Mouse (Mus musculus): ENCODE data around the gene 5430402E10Rik. TPM values are rescaled to one million over a fixed set of nuclear protein-coding genes. Genes with fewer than 3 reads are reported as not detected.
"Not testable (repeated sequence)": the region's sequence is repeated elsewhere in the genome, so short reads cannot be mapped to it uniquely, and the experiment has no call there.

Gene 5430402E10Rik
- not detected for total RNA-seq (2022)

DNA sequence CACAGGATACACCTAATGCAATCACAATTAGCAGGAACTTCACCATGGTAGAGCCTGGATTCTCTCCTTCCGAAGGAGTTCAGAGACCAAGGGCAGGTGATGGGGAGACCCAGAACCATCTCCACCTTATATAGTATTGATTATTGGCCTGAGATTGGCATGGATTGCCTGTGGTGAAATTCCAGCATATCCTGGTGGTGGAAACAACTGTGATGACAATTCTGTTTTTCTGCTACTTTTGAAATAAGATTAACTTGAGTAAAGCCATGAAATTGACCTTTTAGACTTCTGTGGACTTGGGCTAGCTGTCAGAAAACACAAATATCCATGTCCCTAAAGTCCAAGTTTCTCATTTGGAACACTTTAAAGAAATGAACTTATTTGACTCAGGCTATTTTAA is at the start of gene 5430402E10Rik:
5430402E10Rik (minus strand) TSS at position 101 of the 400 bp plus-strand sequence.
- not testable (repeated sequence) for DNase-seq

DNA sequence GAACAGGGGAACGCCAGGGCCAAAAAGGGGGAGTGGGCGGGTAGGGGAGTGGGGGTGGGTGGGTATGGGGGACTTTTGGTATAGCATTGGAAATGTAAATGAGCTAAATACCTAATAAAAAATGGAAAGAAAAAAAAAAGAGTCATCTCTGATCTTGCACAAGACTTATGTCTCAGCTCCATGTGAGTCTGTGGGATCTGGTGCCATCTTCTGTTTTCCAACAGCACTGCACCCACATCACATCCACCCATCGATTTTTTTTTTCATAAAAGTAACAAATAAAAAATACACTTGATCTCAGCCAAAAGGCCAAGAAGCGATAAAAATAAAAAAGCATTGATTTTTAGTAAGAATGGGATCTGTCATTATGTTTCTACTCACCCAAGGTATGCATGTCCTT is 44.8 kb downstream of the 5430402E10Rik start:
- not testable (repeated sequence) for DNase-seq

Other genes starting within 250 kb of the 5430402E10Rik start
- gene Prkx, start 128.8 kb downstream of the 5430402E10Rik start, total RNA-seq (2022) = 10 to 100 TPM; 13.2 to 16.5 (median 15.5) TPM
- not detected for gene Pbsn, start 71.4 kb downstream of the 5430402E10Rik start, total RNA-seq (2022)
- not detected for gene Gm14744, start 60.3 kb downstream of the 5430402E10Rik start, total RNA-seq (2022)
- gene Obp1a, start 166.3 kb upstream of the 5430402E10Rik start, total RNA-seq (2022) = not detected
- gene Gm5938, start 200.4 kb upstream of the 5430402E10Rik start, total RNA-seq (2022) = not detected

All from adrenal gland, adult 8-10 months (tissue).